Mouse (Mus musculus): ENCODE measurements around the gene Brinp3. TPM values are rescaled to one million over a fixed set of nuclear protein-coding genes. Genes with fewer than 3 reads are reported as not detected.
"Not testable (repeated sequence)": the region's sequence is repeated elsewhere in the genome, so short reads cannot be mapped to it uniquely, and the experiment has no call there.

Brinp3 gene
- polyA plus RNA-seq, 1 experiment from 2014 or later, result 0.34 TPM

DNA sequence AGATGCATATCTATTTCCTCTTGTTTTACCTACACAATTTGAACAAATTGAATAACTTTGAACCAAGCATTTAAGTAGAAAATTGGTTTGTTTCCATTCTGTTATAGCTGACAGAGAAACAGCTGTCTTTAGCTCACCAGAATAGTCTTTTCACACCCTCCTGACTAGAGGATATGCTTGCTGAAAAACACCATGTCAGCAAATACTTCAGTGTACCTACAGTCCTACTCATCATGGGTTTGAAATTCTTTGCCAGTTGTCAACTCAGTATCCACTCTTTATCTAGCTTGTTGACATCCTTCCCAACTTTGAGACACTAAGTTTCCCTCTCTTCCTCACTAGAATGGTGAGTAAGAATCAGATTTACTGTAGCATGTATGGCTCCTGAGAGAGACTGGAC lies 62.4 kb downstream of the Brinp3 start:
- Histone ChIP-seq H3K9ac (replicated peaks) (no peak overlapping the region), H3K4me1 (replicated peaks) (no peaks in the 10 kb centered on the region), H3K4me3 (replicated peaks) (no peak overlapping the region), H3K27ac (no peak overlapping the region), H3K27me3 (no peaks in the 10 kb centered on the region), H3K9me3 (no peaks in the 10 kb centered on the region), H3K4me2 (no peak overlapping the region), H3K36me3 (no peaks in the 10 kb centered on the region)
- no peak for ATAC-seq (ENCODE audit: insufficient number of reproducible peaks, insufficient read depth, low FRiP score, low TSS enrichment, low read depth)

DNA sequence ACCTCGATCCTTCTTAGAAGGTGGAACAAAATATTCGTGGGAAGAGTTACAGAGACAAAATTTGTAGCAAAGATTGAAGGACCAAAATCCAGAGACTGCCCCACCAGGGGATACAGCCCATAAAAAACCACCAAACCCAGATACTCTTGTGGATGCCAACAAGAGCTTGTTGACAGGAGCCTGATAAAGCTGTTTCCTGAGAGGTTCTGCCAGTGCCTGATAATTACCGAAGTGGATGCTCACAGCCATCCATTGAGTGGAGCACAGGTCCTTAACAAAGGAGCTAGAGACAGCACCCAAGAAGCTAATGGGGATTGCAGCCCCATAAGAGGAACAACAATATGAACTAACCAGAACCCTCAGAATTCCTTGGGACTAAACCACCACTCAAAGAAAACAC lies 67.6 kb downstream of the Brinp3 start:
- WGBS, result 84% methylated on average over 3 of the region's 3 CpGs
- Histone ChIP-seq H3K9me3 (no peaks in the 10 kb centered on the region), H3K27ac (no peak overlapping the region), H3K9ac (replicated peaks) (no peak overlapping the region), H3K27me3 (no peaks in the 10 kb centered on the region), H3K4me2 (no peak overlapping the region), H3K36me3 (no peaks in the 10 kb centered on the region), H3K4me1 (replicated peaks) (no peaks in the 10 kb centered on the region), H3K4me3 (replicated peaks) (no peak overlapping the region)
- no peak for ATAC-seq (ENCODE audit: insufficient number of reproducible peaks, insufficient read depth, low FRiP score, low TSS enrichment, low read depth)

DNA sequence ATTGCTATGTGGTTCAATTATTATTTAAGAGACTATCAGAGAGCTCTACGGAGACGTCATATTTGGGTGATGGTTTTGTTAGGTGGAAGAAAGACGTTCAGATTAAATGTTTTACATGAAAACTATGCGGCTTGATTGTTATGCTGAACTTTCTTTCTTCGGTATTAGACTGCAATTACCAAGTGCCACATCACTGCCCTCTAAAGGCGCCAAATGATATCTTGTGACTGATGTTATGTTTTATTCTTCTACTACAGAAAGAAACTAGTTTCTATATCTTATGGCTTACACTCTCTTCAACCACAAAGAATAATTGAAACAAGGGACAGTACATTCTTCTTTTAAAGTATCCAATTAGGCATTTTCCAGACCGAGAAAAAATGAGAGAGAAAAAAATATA lies 89.6 kb downstream of the Brinp3 start:
- Histone ChIP-seq H3K4me1 (replicated peaks) (no peaks in the 10 kb centered on the region), H3K4me2 (no peak overlapping the region), H3K4me3 (replicated peaks) (no peak overlapping the region), H3K36me3 (no peaks in the 10 kb centered on the region), H3K9ac (replicated peaks) (no peak overlapping the region), H3K9me3 (no peaks in the 10 kb centered on the region), H3K27ac (no peak overlapping the region), H3K27me3 (no peaks in the 10 kb centered on the region)
- 74% methylated on average over 7 of the region's 7 CpGs for WGBS
- ATAC-seq (ENCODE audit: insufficient number of reproducible peaks, insufficient read depth, low FRiP score, low TSS enrichment, low read depth), result no peak

DNA sequence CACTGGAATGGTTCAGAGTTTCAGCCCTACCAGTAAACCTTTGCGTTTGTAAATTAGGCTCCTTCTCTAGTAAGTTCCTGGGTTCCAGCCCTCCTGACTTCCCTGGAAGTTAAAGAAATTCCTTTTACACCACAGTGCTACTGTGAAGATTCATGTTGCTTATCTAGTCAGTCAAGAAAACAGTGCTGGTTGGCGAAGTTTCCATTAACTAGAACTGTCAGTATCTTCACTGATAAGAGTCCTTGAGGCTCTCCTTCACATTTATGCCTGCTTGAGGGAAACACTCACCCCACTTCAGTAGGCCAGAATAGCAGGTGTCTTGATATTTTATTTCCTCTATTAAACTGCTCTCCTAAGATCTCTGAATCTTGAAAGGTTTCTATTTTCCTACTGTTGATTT lies 138.3 kb downstream of the Brinp3 start:
- no peak overlapping the region for H3K4me3 ChIP-seq (replicated peaks)
- no peak for ATAC-seq (ENCODE audit: insufficient number of reproducible peaks, insufficient read depth, low FRiP score, low TSS enrichment, low read depth)
- no peaks in the 10 kb centered on the region for H3K36me3 ChIP-seq
- H3K9me3 ChIP-seq, result no peaks in the 10 kb centered on the region
- no peak overlapping the region for H3K9ac ChIP-seq (replicated peaks)
- no peaks in the 10 kb centered on the region for H3K4me1 ChIP-seq (replicated peaks)
- 61% methylated on average over 2 of the region's 2 CpGs for WGBS
- no peak overlapping the region for H3K4me2 ChIP-seq
- H3K27ac ChIP-seq, result no peak overlapping the region
- H3K27me3 ChIP-seq, result no peaks in the 10 kb centered on the region

DNA sequence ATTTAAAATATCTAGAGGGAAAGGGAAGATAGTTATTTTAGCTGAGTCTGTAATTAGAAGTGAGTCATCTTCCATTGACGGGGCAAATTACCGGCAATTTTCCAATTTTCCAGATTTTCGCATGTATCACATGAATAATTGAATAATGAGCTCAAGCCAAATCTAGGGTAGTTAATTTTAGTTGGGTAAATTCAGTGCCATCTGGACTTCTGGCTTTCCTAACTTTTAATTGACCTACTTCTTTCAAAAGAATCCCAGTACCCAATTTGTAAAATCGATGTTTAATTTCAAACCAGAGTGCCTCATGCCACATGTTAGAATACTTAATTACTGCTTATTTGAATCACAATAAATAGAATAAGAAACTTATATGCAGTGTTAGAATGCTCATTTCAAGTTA lies 162.7 kb downstream of the Brinp3 start:
- H3K4me3 ChIP-seq (replicated peaks), result no peak overlapping the region
- H3K4me1 ChIP-seq (replicated peaks), result no peaks in the 10 kb centered on the region
- WGBS, result 85% methylated on average over 4 of the region's 4 CpGs
- H3K36me3 ChIP-seq, result no peaks in the 10 kb centered on the region
- no peak for ATAC-seq (ENCODE audit: insufficient number of reproducible peaks, insufficient read depth, low FRiP score, low TSS enrichment, low read depth)
- H3K27ac ChIP-seq, result no peak overlapping the region
- no peaks in the 10 kb centered on the region for H3K27me3 ChIP-seq
- H3K9ac ChIP-seq (replicated peaks), result no peak overlapping the region
- no peaks in the 10 kb centered on the region for H3K9me3 ChIP-seq
- H3K4me2 ChIP-seq, result no peak overlapping the region

DNA sequence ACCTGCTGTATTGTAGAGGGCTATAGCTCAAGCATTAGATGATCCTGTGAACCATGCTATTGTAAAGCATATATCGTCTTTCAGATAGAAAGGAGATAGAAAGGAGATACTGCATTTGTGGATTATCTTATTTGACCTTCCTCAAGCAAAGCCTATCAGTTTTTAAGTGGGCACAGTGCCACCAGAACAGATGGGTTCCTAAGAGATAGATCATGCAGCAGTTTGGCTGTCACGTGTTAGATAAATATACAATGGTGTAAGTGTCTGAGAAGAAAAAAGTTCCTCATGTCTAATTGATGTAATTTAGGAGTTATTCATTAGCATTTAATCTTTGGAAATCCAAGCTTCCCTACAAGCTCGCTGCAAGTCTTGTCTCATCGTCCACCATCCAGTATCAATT lies 206.2 kb downstream of the Brinp3 start:
- Histone ChIP-seq H3K4me1 (replicated peaks) (no peaks in the 10 kb centered on the region), H3K27ac (no peak overlapping the region), H3K36me3 (no peaks in the 10 kb centered on the region), H3K9ac (replicated peaks) (no peak overlapping the region), H3K4me2 (no peak overlapping the region), H3K27me3 (no peaks in the 10 kb centered on the region), H3K4me3 (replicated peaks) (no peak overlapping the region), H3K9me3 (no peaks in the 10 kb centered on the region)
- no peak for ATAC-seq (ENCODE audit: insufficient number of reproducible peaks, insufficient read depth, low FRiP score, low TSS enrichment, low read depth)
- WGBS, result 86% methylated on average over 4 of the region's 4 CpGs

DNA sequence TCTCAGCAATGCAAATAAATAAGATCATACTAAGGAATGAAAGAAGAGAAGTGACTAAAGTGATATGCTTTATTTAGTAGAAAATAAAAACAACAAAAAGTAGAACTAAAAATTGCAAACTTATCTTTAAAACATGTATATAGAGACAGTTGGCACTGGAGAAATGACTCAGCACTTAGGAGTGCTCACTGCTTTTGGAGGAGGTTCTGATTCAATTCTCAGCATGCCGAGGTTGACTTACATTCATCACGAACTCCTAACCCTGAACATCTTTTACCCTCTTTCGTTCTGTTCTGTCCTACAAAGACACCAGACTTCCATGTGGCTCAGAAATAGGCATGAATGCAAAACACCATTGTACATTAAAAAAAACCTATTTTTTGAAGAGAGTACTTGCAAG lies 225.0 kb downstream of the Brinp3 start:
- H3K27me3 ChIP-seq, result no peaks in the 10 kb centered on the region
- 83% methylated on average over 3 of the region's 3 CpGs for WGBS
- no peak overlapping the region for H3K4me3 ChIP-seq (replicated peaks)
- no peaks in the 10 kb centered on the region for H3K9me3 ChIP-seq
- H3K4me2 ChIP-seq, result no peak overlapping the region
- no peaks in the 10 kb centered on the region for H3K4me1 ChIP-seq (replicated peaks)
- no peak overlapping the region for H3K9ac ChIP-seq (replicated peaks)
- ATAC-seq (ENCODE audit: insufficient number of reproducible peaks, insufficient read depth, low FRiP score, low TSS enrichment, low read depth), result no peak
- H3K36me3 ChIP-seq, result no peaks in the 10 kb centered on the region
- no peak overlapping the region for H3K27ac ChIP-seq

DNA sequence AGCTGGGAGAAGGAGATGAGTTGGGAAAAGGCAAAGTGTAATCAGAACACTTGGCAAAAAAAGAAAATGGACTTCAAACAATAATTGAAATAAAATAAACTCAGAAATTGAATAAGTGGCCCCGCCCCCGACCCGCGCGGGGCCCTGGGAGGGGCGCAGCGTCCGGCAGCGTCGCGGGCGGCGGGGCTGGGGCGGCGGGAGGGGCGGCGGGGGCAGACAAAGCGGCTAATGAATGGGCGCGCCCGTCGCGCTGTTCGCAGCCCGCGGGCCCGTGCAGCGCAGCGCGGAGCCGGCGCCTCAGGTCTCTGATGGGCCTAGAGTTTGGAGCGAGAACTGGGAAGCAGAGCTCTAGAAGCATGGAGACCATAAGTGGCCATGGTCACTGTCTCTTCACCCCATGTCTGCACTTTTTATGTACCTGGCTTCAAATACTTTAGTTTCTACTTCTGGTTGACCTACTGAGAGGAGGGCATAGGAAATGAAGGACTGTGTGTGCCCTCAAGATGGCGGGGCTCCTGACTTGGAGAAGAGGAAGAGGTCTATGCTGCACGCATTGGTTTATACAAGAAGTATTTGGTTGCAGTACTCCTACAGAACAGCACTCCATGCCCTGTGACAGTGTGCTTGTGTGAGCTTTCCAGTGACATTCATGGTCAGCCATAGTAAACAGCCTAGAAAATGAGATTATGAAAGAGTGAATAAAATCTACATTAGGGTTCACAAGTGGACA lies 230.4 kb downstream of the Brinp3 start:
- ATAC-seq (ENCODE audit: insufficient number of reproducible peaks, insufficient read depth, low FRiP score, low TSS enrichment, low read depth), result peak; percentile 76; the same call in 1 of the 2 replicates
- not testable (repeated sequence) for H3K27me3 ChIP-seq; H3K9me3 ChIP-seq; H3K27ac ChIP-seq; H3K9ac ChIP-seq (replicated peaks); H3K4me1 ChIP-seq (replicated peaks); H3K36me3 ChIP-seq
- Histone ChIP-seq H3K4me2 (peak overlapping the region; percentile 63), H3K4me3 (replicated peaks) (peak overlapping the region; percentile 39)
- 6% methylated on average over 19 of the region's 35 CpGs for WGBS

DNA sequence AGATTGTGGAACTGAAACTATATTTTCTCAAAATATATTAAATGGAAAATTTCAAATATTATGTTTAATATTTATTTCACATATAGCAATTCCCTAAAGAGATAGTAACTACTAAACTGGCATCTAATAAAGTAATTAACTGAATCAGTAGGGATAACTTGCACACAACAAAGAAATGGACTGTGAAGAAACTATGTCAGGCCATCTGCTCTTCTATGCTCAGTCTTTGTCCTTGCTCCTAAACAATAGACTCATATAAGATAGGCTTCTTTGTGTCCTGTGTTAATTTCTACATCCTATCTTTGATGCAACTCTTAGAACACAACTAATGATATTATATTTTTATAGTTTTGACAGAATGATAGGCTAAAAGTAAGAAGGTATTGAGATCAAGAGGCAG lies 256.5 kb downstream of the Brinp3 start:
- no peaks in the 10 kb centered on the region for H3K36me3 ChIP-seq
- no peak for ATAC-seq (ENCODE audit: insufficient number of reproducible peaks, insufficient read depth, low FRiP score, low TSS enrichment, low read depth)
- no peak overlapping the region for H3K27ac ChIP-seq
- H3K4me2 ChIP-seq, result no peak overlapping the region
- no peak overlapping the region for H3K9ac ChIP-seq (replicated peaks)
- H3K27me3 ChIP-seq, result no peaks in the 10 kb centered on the region
- H3K9me3 ChIP-seq, result no peaks in the 10 kb centered on the region
- H3K4me3 ChIP-seq (replicated peaks), result no peak overlapping the region
- no peaks in the 10 kb centered on the region for H3K4me1 ChIP-seq (replicated peaks)

DNA sequence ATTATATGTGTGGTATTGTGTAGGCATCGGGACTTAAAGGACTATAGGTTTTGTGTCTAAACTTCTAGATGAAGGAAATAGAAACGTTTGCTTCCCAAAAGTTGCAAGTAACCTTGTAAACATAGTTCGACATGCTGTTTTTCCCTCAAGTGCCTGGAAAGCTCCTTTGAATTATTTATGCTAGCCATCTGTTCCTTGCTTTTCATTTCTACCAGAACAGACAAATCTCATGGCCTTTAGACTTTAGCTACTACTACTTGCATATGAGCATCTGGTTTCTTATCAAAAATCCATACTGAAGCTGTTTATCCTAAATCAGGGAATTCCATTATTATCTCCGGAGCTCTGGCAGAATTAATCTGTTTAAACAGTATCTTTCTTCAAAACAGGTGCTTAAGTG lies 288.7 kb downstream of the Brinp3 start:
- no peak overlapping the region for H3K4me3 ChIP-seq (replicated peaks)
- H3K9ac ChIP-seq (replicated peaks), result no peak overlapping the region
- no peak for ATAC-seq (ENCODE audit: insufficient number of reproducible peaks, insufficient read depth, low FRiP score, low TSS enrichment, low read depth)
- H3K36me3 ChIP-seq, result no peaks in the 10 kb centered on the region
- H3K9me3 ChIP-seq, result no peaks in the 10 kb centered on the region
- 83% methylated on average over 4 of the region's 4 CpGs for WGBS
- H3K27ac ChIP-seq, result no peak overlapping the region
- no peak overlapping the region for H3K4me2 ChIP-seq
- no peaks in the 10 kb centered on the region for H3K4me1 ChIP-seq (replicated peaks)
- no peaks in the 10 kb centered on the region for H3K27me3 ChIP-seq

DNA sequence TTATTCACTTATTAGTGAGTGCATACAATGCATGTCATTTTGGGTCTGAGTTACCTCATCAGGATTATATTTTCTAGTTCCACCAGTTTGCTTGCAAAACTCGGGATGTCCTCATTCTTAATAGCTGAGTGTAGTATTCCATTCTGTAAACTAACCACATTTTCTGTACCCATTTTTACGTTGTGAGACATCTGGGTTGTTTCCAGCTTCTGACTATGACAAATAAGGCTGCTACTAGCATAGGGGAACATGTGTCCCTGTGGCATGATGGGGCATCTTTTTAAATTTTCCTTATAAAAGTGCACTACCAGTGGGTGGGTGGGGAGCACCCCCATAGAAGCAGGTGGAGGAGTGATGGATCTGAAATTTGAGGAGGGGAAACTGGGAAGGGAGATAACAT lies 292.7 kb downstream of the Brinp3 start:
- Histone ChIP-seq H3K4me2 (no peak overlapping the region), H3K4me1 (replicated peaks) (no peaks in the 10 kb centered on the region), H3K27me3 (no peaks in the 10 kb centered on the region), H3K36me3 (no peaks in the 10 kb centered on the region), H3K9ac (replicated peaks) (no peak overlapping the region), H3K4me3 (replicated peaks) (no peak overlapping the region), H3K27ac (no peak overlapping the region), H3K9me3 (no peaks in the 10 kb centered on the region)
- ATAC-seq (ENCODE audit: insufficient number of reproducible peaks, insufficient read depth, low FRiP score, low TSS enrichment, low read depth), result no peak
- WGBS, result 74% methylated on average over 2 of the region's 2 CpGs

DNA sequence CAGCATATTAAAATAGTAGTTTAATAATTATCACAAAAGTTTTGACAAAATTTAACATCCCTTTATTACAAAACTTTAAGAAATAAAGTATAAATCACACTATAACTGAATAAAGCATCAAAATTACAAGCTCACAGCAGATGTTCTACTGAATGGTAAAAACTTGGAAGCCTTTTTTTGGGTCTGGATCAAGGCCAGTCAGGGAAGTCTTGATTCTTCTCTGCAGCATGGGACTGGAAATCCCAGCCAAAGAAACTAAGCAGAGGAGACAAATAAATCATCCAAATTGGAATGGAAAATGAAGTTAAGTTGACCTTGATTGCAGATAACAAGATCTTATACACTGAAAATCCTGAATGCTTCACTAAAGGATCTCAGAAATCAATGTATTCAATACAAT lies 298.3 kb downstream of the Brinp3 start:
- Histone ChIP-seq H3K27me3 (no peaks in the 10 kb centered on the region), H3K4me1 (replicated peaks) (no peaks in the 10 kb centered on the region), H3K4me3 (replicated peaks) (no peak overlapping the region), H3K9ac (replicated peaks) (no peak overlapping the region), H3K27ac (no peak overlapping the region), H3K4me2 (no peak overlapping the region), H3K9me3 (no peaks in the 10 kb centered on the region), H3K36me3 (no peaks in the 10 kb centered on the region)
- no peak for ATAC-seq (ENCODE audit: insufficient number of reproducible peaks, insufficient read depth, low FRiP score, low TSS enrichment, low read depth)

Data from limb, embryonic 12.5 days (tissue).